Mouse (Mus musculus): Measurements from ENCODE around the gene Ptprm.

The Ptprm gene

GRCm38 (mm10) chr17:67296604-67297595 is 57.4 kb downstream of the Ptprm start:
- no peak for DNase-seq (ENCODE audit: extremely low read depth, low read depth, low spot score)

- DNase-seq (ENCODE audit: extremely low read depth, low read depth, low spot score) = no peak
These were observed 63.5 kb downstream of the Ptprm start for GRCm38 (mm10) chr17:67290662-67291240.

- DNase-seq (ENCODE audit: extremely low read depth, low read depth, low spot score) = no peak
These were observed 66.8 kb downstream of the Ptprm start for GRCm38 (mm10) chr17:67287501-67287900.

GRCm38 (mm10) chr17:67281640-67282170 is 72.6 kb downstream of the Ptprm start:
- no peak for DNase-seq (ENCODE audit: extremely low read depth, low read depth, low spot score)

- DNase-seq (ENCODE audit: extremely low read depth, low read depth, low spot score) = no peak
These were observed 76.9 kb downstream of the Ptprm start for GRCm38 (mm10) chr17:67277124-67277910.

GRCm38 (mm10) chr17:67274531-67275094 is 79.6 kb downstream of the Ptprm start:
- no peak for DNase-seq (ENCODE audit: extremely low read depth, low read depth, low spot score)

- DNase-seq (ENCODE audit: extremely low read depth, low read depth, low spot score) = peak; percentile 2
These were observed 81.3 kb downstream of the Ptprm start for GRCm38 (mm10) chr17:67272928-67273327.

GRCm38 (mm10) chr17:67268475-67269080 is 85.7 kb downstream of the Ptprm start:
- peak; percentile 28 for DNase-seq (ENCODE audit: extremely low read depth, low read depth, low spot score)

GRCm38 (mm10) chr17:67266270-67266669 is 88.0 kb downstream of the Ptprm start:
- DNase-seq (ENCODE audit: extremely low read depth, low read depth, low spot score) = no peak

GRCm38 (mm10) chr17:67265520-67265919 is 88.7 kb downstream of the Ptprm start:
- DNase-seq (ENCODE audit: extremely low read depth, low read depth, low spot score) = no peak

- DNase-seq (ENCODE audit: extremely low read depth, low read depth, low spot score) = no peak
These were observed 89.5 kb downstream of the Ptprm start for GRCm38 (mm10) chr17:67264716-67265115.

GRCm38 (mm10) chr17:67263024-67263423 is 91.2 kb downstream of the Ptprm start:
- no peak for DNase-seq (ENCODE audit: extremely low read depth, low read depth, low spot score)

GRCm38 (mm10) chr17:67260016-67260415 is 94.2 kb downstream of the Ptprm start:
- DNase-seq (ENCODE audit: extremely low read depth, low read depth, low spot score) = no peak

GRCm38 (mm10) chr17:67257780-67258179 is 96.5 kb downstream of the Ptprm start:
- DNase-seq (ENCODE audit: extremely low read depth, low read depth, low spot score) = no peak

- DNase-seq (ENCODE audit: extremely low read depth, low read depth, low spot score) = no peak
These were observed 98.1 kb downstream of the Ptprm start for GRCm38 (mm10) chr17:67256171-67256570.

- DNase-seq (ENCODE audit: extremely low read depth, low read depth, low spot score) = no peak
These were observed 100.8 kb downstream of the Ptprm start for GRCm38 (mm10) chr17:67253445-67253844.

- DNase-seq (ENCODE audit: extremely low read depth, low read depth, low spot score) = no peak
These were observed 101.3 kb downstream of the Ptprm start for GRCm38 (mm10) chr17:67252992-67253391.

- DNase-seq (ENCODE audit: extremely low read depth, low read depth, low spot score) = no peak
These were observed 108.9 kb downstream of the Ptprm start for GRCm38 (mm10) chr17:67245273-67245875.

GRCm38 (mm10) chr17:67242774-67243495 is 111.3 kb downstream of the Ptprm start:
- no peak for DNase-seq (ENCODE audit: extremely low read depth, low read depth, low spot score)
